Mouse (Mus musculus): Measurements from ENCODE around the gene Aox3. TPM values are rescaled to one million over a fixed set of nuclear protein-coding genes. Genes with fewer than 3 reads are reported as not detected.

The Aox3 gene
- total and polyA plus RNA-seq, 3 experiments: 1.2 to 2.0 (median 1.2) TPM

GRCm38 (mm10) chr1:58212805-58213204 lies 99.9 kb downstream of the Aox3 start:
- H3K27ac ChIP-seq: no peak overlapping the region
- H3K4me3 ChIP-seq: no peak overlapping the region
- H3K27me3 ChIP-seq (ENCODE audit: control insufficient read depth, insufficient read depth, low read length): no peaks in the 10 kb centered on the region
- no peaks in the 10 kb centered on the region for H3K79me2 ChIP-seq (replicated peaks; ENCODE audit: control insufficient read depth, insufficient read depth, low read length)
- DNase-seq: no peak
- H3K9ac ChIP-seq (ENCODE audit: low read depth, low read length): no peak overlapping the region
- no peaks in the 10 kb centered on the region for H3K36me3 ChIP-seq (ENCODE audit: control insufficient read depth, insufficient read depth, low read length)
- no peaks in the 10 kb centered on the region for H3K4me1 ChIP-seq (ENCODE audit: control insufficient read depth, insufficient read depth, low read length)
- WGBS: 82% methylated on average over 7 of the region's 7 CpGs
- intact Hi-C loops (cut with DNase I): no loop called here
- TF ChIP-seq POLR2A (IDR thresholded peaks at IDR 0.05; ENCODE audit: insufficient read depth, low read depth, low read length) (no peak), EP300 (IDR thresholded peaks at IDR 0.05; ENCODE audit: insufficient read depth, low read depth, low read length) (no peak)

GRCm38 (mm10) chr1:58213838-58214237 lies 100.9 kb downstream of the Aox3 start:
- Histone ChIP-seq H3K4me3 (no peak overlapping the region), H3K4me1 (ENCODE audit: control insufficient read depth, insufficient read depth, low read length) (no peaks in the 10 kb centered on the region), H3K27me3 (ENCODE audit: control insufficient read depth, insufficient read depth, low read length) (no peaks in the 10 kb centered on the region), H3K27ac (no peak overlapping the region), H3K79me2 (replicated peaks; ENCODE audit: control insufficient read depth, insufficient read depth, low read length) (no peaks in the 10 kb centered on the region), H3K9ac (ENCODE audit: low read depth, low read length) (no peak overlapping the region), H3K36me3 (ENCODE audit: control insufficient read depth, insufficient read depth, low read length) (no peaks in the 10 kb centered on the region)
- no peak for DNase-seq
- WGBS: 73% methylated on average over 5 of the region's 5 CpGs
- intact Hi-C loops (cut with DNase I): no loop called here
- TF ChIP-seq CTCF (IDR thresholded peaks at IDR 0.05) (no peak), EP300 (IDR thresholded peaks at IDR 0.05; ENCODE audit: insufficient read depth, low read depth, low read length) (no peak), POLR2A (IDR thresholded peaks at IDR 0.05; ENCODE audit: insufficient read depth, low read depth, low read length) (no peak)

GRCm38 (mm10) chr1:58215353-58215752 lies 102.4 kb downstream of the Aox3 start:
- no peak for TF ChIP-seq EP300 (IDR thresholded peaks at IDR 0.05; ENCODE audit: insufficient read depth, low read depth, low read length)
- no peak for TF ChIP-seq CTCF (IDR thresholded peaks at IDR 0.05)
- no peak for TF ChIP-seq POLR2A (IDR thresholded peaks at IDR 0.05; ENCODE audit: insufficient read depth, low read depth, low read length)
- intact Hi-C loops (cut with DNase I): no loop called here
- Histone ChIP-seq H3K27ac (no peak overlapping the region), H3K9ac (ENCODE audit: low read depth, low read length) (no peak overlapping the region), H3K4me3 (no peak overlapping the region), H3K27me3 (ENCODE audit: control insufficient read depth, insufficient read depth, low read length) (no peaks in the 10 kb centered on the region), H3K4me1 (ENCODE audit: control insufficient read depth, insufficient read depth, low read length) (no peaks in the 10 kb centered on the region), H3K79me2 (replicated peaks; ENCODE audit: control insufficient read depth, insufficient read depth, low read length) (no peaks in the 10 kb centered on the region), H3K36me3 (ENCODE audit: control insufficient read depth, insufficient read depth, low read length) (no peaks in the 10 kb centered on the region)
- DNase-seq: no peak
- WGBS: 79% methylated on average over 4 of the region's 4 CpGs

GRCm38 (mm10) chr1:58215956-58216532 lies 103.1 kb downstream of the Aox3 start:
- TF ChIP-seq POLR2A (IDR thresholded peaks at IDR 0.05; ENCODE audit: insufficient read depth, low read depth, low read length): no peak
- no peak for TF ChIP-seq CTCF (IDR thresholded peaks at IDR 0.05)
- TF ChIP-seq EP300 (IDR thresholded peaks at IDR 0.05; ENCODE audit: insufficient read depth, low read depth, low read length): no peak
- no peak for DNase-seq
- Histone ChIP-seq H3K36me3 (ENCODE audit: control insufficient read depth, insufficient read depth, low read length) (no peaks in the 10 kb centered on the region), H3K27ac (no peak overlapping the region), H3K4me3 (no peak overlapping the region), H3K79me2 (replicated peaks; ENCODE audit: control insufficient read depth, insufficient read depth, low read length) (no peaks in the 10 kb centered on the region), H3K27me3 (ENCODE audit: control insufficient read depth, insufficient read depth, low read length) (no peaks in the 10 kb centered on the region), H3K9ac (ENCODE audit: low read depth, low read length) (no peak overlapping the region), H3K4me1 (ENCODE audit: control insufficient read depth, insufficient read depth, low read length) (no peaks in the 10 kb centered on the region)
- intact Hi-C loops (cut with DNase I): no loop called here
- 87% methylated on average over 7 of the region's 7 CpGs for WGBS

GRCm38 (mm10) chr1:58221070-58221469 lies 108.1 kb downstream of the Aox3 start:
- DNase-seq: no peak
- no peaks in the 10 kb centered on the region for H3K4me1 ChIP-seq (ENCODE audit: control insufficient read depth, insufficient read depth, low read length)
- TF ChIP-seq EP300 (IDR thresholded peaks at IDR 0.05; ENCODE audit: insufficient read depth, low read depth, low read length): no peak
- no peak for TF ChIP-seq CTCF (IDR thresholded peaks at IDR 0.05)
- TF ChIP-seq POLR2A (IDR thresholded peaks at IDR 0.05; ENCODE audit: insufficient read depth, low read depth, low read length): no peak
- H3K4me3 ChIP-seq: no peak overlapping the region
- no peak overlapping the region for H3K9ac ChIP-seq (ENCODE audit: low read depth, low read length)
- no peak overlapping the region for H3K27ac ChIP-seq
- H3K79me2 ChIP-seq (replicated peaks; ENCODE audit: control insufficient read depth, insufficient read depth, low read length): no peaks in the 10 kb centered on the region
- intact Hi-C loops (cut with DNase I): no loop called here
- 48% methylated on average over 6 of the region's 6 CpGs for WGBS
- H3K27me3 ChIP-seq (ENCODE audit: control insufficient read depth, insufficient read depth, low read length): no peaks in the 10 kb centered on the region
- H3K36me3 ChIP-seq (ENCODE audit: control insufficient read depth, insufficient read depth, low read length): no peaks in the 10 kb centered on the region

- no peak for DNase-seq
- H3K4me3 ChIP-seq: no peak overlapping the region
- no peaks in the 10 kb centered on the region for H3K4me1 ChIP-seq (ENCODE audit: control insufficient read depth, insufficient read depth, low read length)
- no peaks in the 10 kb centered on the region for H3K36me3 ChIP-seq (ENCODE audit: control insufficient read depth, insufficient read depth, low read length)
- WGBS: 76% methylated on average over 5 of the region's 5 CpGs
- no peak overlapping the region for H3K9ac ChIP-seq (ENCODE audit: low read depth, low read length)
- intact Hi-C loops (cut with DNase I): no loop called here
- no peaks in the 10 kb centered on the region for H3K79me2 ChIP-seq (replicated peaks; ENCODE audit: control insufficient read depth, insufficient read depth, low read length)
- no peak overlapping the region for H3K27ac ChIP-seq
- TF ChIP-seq EP300 (IDR thresholded peaks at IDR 0.05; ENCODE audit: insufficient read depth, low read depth, low read length) (no peak), CTCF (IDR thresholded peaks at IDR 0.05) (no peak)
- no peaks in the 10 kb centered on the region for H3K27me3 ChIP-seq (ENCODE audit: control insufficient read depth, insufficient read depth, low read length)
Observed at GRCm38 (mm10) chr1:58221879-58222278, 108.9 kb downstream of the Aox3 start.

Measured in heart, adult 2 months (tissue).